Mouse (Mus musculus): ENCODE measurements around the gene Klhl31. TPM values are rescaled to one million over a fixed set of nuclear protein-coding genes. Genes with fewer than 3 reads are reported as not detected.

Gene Klhl31
- 3.3 and 4.3 TPM in 2 replicates for polyA plus RNA-seq (2016; fragmentation: Nextera tagmentation; extraction: Ambion mirVana)

- H3K9me3 ChIP-seq, result no peaks in the 10 kb centered on the region
- ATAC-seq (ENCODE audit: insufficient number of reproducible peaks, insufficient read depth, low FRiP score, low TSS enrichment, low read depth), result no peak
- H3K27me3 ChIP-seq, result no peaks in the 10 kb centered on the region
- no peaks in the 10 kb centered on the region for H3K36me3 ChIP-seq
- no peak within 1 kb of the TSS for H3K27ac ChIP-seq
- H3K4me2 ChIP-seq, result no peak within 1 kb of the TSS
- H3K4me1 ChIP-seq (replicated peaks), result no peaks in the 10 kb centered on the region; the same call in 1 of the 2 replicates
- H3K4me3 ChIP-seq (replicated peaks), result no peak within 1 kb of the TSS
- no peak within 1 kb of the TSS for H3K9ac ChIP-seq (replicated peaks)
- WGBS, result 37% methylated on average over 10 of the region's 10 CpGs
Observed at GRCm38 (mm10) chr9:77636450-77636951, at the start of gene Klhl31. Klhl31 (plus strand) TSS chr9:77636500.

- Histone ChIP-seq H3K9ac (replicated peaks) (no peak overlapping the region), H3K9me3 (no peaks in the 10 kb centered on the region), H3K27me3 (no peaks in the 10 kb centered on the region), H3K4me1 (replicated peaks) (no peaks in the 10 kb centered on the region), H3K4me2 (no peak overlapping the region), H3K36me3 (no peaks in the 10 kb centered on the region), H3K4me3 (replicated peaks) (no peak overlapping the region), H3K27ac (no peak overlapping the region)
- ATAC-seq (ENCODE audit: insufficient number of reproducible peaks, insufficient read depth, low FRiP score, low TSS enrichment, low read depth), result no peak
- WGBS, result 69% methylated on average over 6 of the region's 6 CpGs
Observed at GRCm38 (mm10) chr9:77586806-77587591, 49.3 kb upstream of the Klhl31 start.

- no peak overlapping the region for H3K27ac ChIP-seq
- 85% methylated on average over 7 of the region's 7 CpGs for WGBS
Observed at GRCm38 (mm10) chr9:77587616-77588015, 48.7 kb upstream of the Klhl31 start.

DNA sequence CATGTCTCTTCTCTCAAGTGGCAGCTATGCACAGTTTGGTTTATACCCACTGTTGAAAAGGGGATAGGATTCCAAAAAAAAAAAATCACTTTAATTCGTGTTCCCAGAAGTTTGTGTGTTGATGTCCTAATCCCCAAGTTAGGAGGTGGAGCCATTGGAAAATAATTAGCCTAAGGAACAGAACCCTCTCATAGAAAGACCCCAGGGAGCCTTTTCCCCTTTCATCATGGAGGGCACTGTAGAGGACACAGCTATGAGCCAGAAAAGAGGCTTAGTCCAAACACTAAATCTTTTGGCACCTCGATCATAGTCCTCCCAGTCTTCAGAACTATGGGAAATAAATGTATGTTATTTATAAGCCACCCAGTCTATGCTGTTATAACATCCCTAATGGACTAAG, 46.8 kb upstream of the Klhl31 start:
- 45% methylated on average over 2 of the region's 2 CpGs for WGBS
- Histone ChIP-seq H3K27me3 (no peaks in the 10 kb centered on the region), H3K9me3 (no peaks in the 10 kb centered on the region), H3K27ac (no peak overlapping the region), H3K4me3 (replicated peaks) (no peak overlapping the region), H3K9ac (replicated peaks) (no peak overlapping the region), H3K4me1 (replicated peaks) (no peaks in the 10 kb centered on the region), H3K4me2 (no peak overlapping the region), H3K36me3 (no peaks in the 10 kb centered on the region)
- ATAC-seq (ENCODE audit: insufficient number of reproducible peaks, insufficient read depth, low FRiP score, low TSS enrichment, low read depth), result no peak

More at GRCm38 (mm10) chr9:77587616-77588015, 48.7 kb upstream of the Klhl31 start:
- Histone ChIP-seq H3K9me3 (no peaks in the 10 kb centered on the region), H3K4me2 (no peak overlapping the region), H3K4me1 (replicated peaks) (no peaks in the 10 kb centered on the region), H3K4me3 (replicated peaks) (no peak overlapping the region), H3K36me3 (no peaks in the 10 kb centered on the region), H3K27me3 (no peaks in the 10 kb centered on the region), H3K9ac (replicated peaks) (no peak overlapping the region)
- no peak for ATAC-seq (ENCODE audit: insufficient number of reproducible peaks, insufficient read depth, low FRiP score, low TSS enrichment, low read depth)

DNA sequence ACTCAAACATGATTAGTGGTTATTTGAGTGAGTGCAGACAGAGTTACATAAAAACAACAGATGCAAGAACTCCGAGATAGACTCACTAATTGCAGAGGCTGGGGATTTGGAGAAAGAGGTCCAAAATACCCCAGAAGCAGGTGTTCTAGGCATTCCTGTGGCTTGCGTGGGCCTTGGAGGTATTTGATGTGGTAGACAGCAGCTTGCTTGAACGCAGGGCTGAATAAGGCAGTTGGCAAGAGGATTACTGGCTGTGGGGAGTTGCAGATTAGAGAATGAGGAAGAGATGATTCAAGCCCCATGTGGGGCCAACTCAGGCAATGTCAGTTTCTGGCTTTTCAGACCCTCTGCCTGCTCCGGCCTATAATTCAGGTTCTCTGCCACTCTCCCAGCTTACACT, 43.9 kb upstream of the Klhl31 start:
- H3K36me3 ChIP-seq, result no peaks in the 10 kb centered on the region
- H3K27me3 ChIP-seq, result no peaks in the 10 kb centered on the region
- H3K4me2 ChIP-seq, result no peak overlapping the region
- H3K4me3 ChIP-seq (replicated peaks), result no peak overlapping the region
- H3K9me3 ChIP-seq, result no peaks in the 10 kb centered on the region
- WGBS, result 61% methylated on average over 4 of the region's 4 CpGs
- no peaks in the 10 kb centered on the region for H3K4me1 ChIP-seq (replicated peaks)
- ATAC-seq (ENCODE audit: insufficient number of reproducible peaks, insufficient read depth, low FRiP score, low TSS enrichment, low read depth), result no peak
- no peak overlapping the region for H3K27ac ChIP-seq
- no peak overlapping the region for H3K9ac ChIP-seq (replicated peaks)

- 67% methylated on average over 12 of the region's 12 CpGs for WGBS
- Histone ChIP-seq H3K4me2 (no peak overlapping the region), H3K27me3 (no peaks in the 10 kb centered on the region), H3K27ac (no peak overlapping the region), H3K36me3 (no peaks in the 10 kb centered on the region), H3K9me3 (no peaks in the 10 kb centered on the region), H3K4me1 (replicated peaks) (no peaks in the 10 kb centered on the region), H3K9ac (replicated peaks) (no peak overlapping the region), H3K4me3 (replicated peaks) (no peak overlapping the region)
- ATAC-seq (ENCODE audit: insufficient number of reproducible peaks, insufficient read depth, low FRiP score, low TSS enrichment, low read depth), result no peak
Observed at GRCm38 (mm10) chr9:77595006-77595626, 41.2 kb upstream of the Klhl31 start.

DNA sequence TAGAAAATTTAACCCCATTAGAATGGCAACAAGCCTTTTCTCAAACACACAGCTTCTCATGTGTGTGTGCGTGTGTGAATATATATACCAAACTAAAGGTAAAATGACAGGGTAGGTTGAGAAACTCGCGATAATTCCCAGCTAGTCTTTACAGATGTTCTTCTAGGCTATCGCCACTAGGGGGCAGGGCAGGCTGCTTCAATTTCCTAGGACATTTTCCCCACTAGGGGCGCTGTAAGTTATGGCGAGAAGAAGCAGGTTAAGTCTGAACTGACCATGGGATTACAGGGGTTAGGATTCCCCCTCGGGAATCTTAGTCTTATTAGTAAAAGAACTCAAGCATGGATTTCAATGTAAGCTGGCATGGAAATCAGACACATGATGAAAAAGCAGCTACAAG, 39.9 kb upstream of the Klhl31 start:
- H3K9me3 ChIP-seq, result no peaks in the 10 kb centered on the region
- H3K9ac ChIP-seq (replicated peaks), result no peak overlapping the region
- no peaks in the 10 kb centered on the region for H3K4me1 ChIP-seq (replicated peaks)
- no peaks in the 10 kb centered on the region for H3K27me3 ChIP-seq
- H3K27ac ChIP-seq, result no peak overlapping the region
- no peak overlapping the region for H3K4me2 ChIP-seq
- no peak overlapping the region for H3K4me3 ChIP-seq (replicated peaks)
- 28% methylated on average over 7 of the region's 7 CpGs for WGBS
- H3K36me3 ChIP-seq, result no peaks in the 10 kb centered on the region
- ATAC-seq (ENCODE audit: insufficient number of reproducible peaks, insufficient read depth, low FRiP score, low TSS enrichment, low read depth), result no peak

DNA sequence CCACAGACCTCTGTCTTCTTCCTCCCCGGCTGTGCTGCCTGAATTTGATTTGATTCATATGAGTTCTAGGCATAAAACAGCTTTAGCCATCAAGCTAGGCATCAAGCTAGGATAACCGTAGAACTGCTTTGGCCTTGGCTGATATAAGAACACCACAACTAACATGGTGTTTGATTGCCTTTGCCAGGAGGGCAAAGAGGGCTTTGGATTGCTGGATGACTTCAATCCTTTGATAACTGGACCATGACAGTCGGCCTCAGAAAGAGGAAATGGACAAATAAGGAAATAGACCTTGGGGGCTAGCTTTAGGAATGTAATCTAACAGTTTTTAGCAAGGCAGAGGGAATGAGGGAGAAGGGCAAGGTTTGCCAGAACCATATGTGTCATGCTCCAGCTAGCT, 37.7 kb upstream of the Klhl31 start:
- no peak for ATAC-seq (ENCODE audit: insufficient number of reproducible peaks, insufficient read depth, low FRiP score, low TSS enrichment, low read depth)
- no peak overlapping the region for H3K9ac ChIP-seq (replicated peaks)
- H3K27me3 ChIP-seq, result no peaks in the 10 kb centered on the region
- H3K9me3 ChIP-seq, result no peaks in the 10 kb centered on the region
- no peaks in the 10 kb centered on the region for H3K36me3 ChIP-seq
- WGBS, result 64% methylated on average over 3 of the region's 3 CpGs
- H3K27ac ChIP-seq, result no peak overlapping the region
- no peaks in the 10 kb centered on the region for H3K4me1 ChIP-seq (replicated peaks)
- no peak overlapping the region for H3K4me2 ChIP-seq
- H3K4me3 ChIP-seq (replicated peaks), result no peak overlapping the region

DNA sequence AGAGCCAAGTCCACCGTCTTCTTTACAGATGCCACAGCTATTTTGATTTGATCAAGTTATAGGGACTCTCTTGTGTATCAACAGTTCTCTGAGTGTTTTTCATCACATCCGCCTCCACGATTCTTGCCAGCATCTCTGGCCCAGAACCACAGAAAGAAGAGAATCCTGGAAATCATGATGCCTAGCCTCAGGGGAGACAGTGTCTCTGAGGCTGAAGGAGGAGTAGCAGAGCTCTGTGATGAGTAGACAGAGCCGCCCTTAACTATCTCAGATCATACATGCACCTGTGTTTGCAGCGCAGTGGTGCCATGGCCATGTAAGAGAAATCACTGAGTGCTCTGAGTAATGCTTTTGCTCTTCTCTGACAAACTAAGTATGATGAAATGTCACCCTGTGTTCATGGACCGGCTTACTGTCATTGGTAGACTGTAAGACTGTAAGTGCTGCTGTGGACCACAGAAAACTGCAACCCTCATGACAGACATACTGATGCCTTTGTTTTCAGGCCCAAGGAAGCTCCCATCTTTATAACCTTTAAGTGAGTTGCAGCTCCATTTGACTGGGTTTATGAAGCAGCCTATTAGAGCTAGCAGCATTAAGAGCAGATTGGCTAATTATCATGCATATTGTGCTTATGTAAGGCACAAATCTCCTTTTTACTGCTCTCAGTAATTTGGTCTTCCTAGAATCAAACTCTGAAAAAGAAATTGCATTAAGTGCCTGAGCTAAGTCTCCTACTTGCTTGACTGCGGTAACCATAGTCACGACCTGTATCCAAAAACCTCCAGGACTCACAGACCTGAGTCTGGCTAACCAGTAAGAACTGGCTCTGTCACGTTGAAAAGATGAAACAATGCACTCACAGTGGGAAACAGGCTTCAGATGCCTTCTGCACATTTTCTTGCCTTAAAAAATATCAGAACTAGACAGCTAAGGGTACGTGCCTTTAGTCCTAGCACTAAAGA, 33.7 kb upstream of the Klhl31 start:
- no peak for ATAC-seq (ENCODE audit: insufficient number of reproducible peaks, insufficient read depth, low FRiP score, low TSS enrichment, low read depth)
- Histone ChIP-seq H3K4me2 (no peak overlapping the region), H3K27me3 (no peaks in the 10 kb centered on the region), H3K9me3 (no peaks in the 10 kb centered on the region), H3K4me1 (replicated peaks) (no peaks in the 10 kb centered on the region), H3K9ac (replicated peaks) (no peak overlapping the region), H3K4me3 (replicated peaks) (no peak overlapping the region), H3K36me3 (no peaks in the 10 kb centered on the region), H3K27ac (no peak overlapping the region)
- WGBS, result 87% methylated on average over 10 of the region's 10 CpGs

DNA sequence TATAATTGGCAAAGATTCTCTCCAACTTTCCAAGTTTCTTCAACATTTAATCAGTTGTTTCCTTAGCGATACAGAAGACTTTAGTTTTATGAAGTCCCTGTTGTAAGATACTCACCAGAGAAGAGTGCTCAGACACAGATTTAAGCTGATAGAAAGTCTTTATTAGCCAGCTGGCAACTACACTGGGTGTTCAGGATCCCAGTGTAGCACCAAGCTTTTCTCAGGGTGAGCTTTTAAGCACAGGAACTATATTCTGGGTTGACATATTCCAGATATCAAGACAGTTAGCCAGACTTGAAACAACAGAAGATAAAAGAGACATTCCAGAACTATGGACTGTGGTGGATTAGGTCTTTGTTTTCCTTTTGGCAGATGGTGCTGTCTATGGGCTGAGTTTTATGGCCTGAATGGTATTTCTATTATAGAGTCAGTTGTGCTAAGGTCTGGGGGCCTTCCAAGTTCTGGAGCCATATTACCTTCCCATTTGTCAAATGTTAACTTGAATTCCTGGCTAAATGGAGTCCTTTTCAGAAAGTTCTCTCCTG, 32.3 kb upstream of the Klhl31 start:
- Histone ChIP-seq H3K4me1 (replicated peaks) (no peaks in the 10 kb centered on the region), H3K36me3 (no peaks in the 10 kb centered on the region), H3K27me3 (no peaks in the 10 kb centered on the region), H3K27ac (no peak overlapping the region), H3K4me3 (replicated peaks) (no peak overlapping the region), H3K9me3 (no peaks in the 10 kb centered on the region), H3K4me2 (no peak overlapping the region), H3K9ac (replicated peaks) (no peak overlapping the region)
- 96% methylated on average over 1 of the region's 1 CpGs for WGBS
- ATAC-seq (ENCODE audit: insufficient number of reproducible peaks, insufficient read depth, low FRiP score, low TSS enrichment, low read depth), result no peak

DNA sequence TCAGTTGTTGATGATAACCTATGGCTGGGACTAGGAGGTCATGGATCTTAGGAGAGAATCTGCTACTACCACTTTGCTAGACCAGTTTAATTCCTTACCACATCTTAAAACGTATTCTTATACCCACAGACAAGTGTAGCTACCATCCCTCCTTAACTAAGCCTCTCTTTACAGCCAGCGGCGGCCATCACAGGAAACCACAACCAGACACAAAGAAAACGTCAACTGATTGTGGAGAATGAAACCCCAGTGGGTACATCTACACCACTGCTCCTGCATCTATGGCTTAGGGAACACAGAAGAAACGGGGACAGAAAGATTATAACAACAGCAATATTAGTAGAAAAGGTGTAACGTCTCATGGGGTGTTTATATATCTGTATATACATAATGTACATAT, 29.0 kb upstream of the Klhl31 start:
- H3K27ac ChIP-seq, result no peak overlapping the region
- no peak overlapping the region for H3K4me3 ChIP-seq (replicated peaks)
- no peak overlapping the region for H3K9ac ChIP-seq (replicated peaks)
- H3K4me1 ChIP-seq (replicated peaks), result no peaks in the 10 kb centered on the region
- no peaks in the 10 kb centered on the region for H3K36me3 ChIP-seq
- H3K4me2 ChIP-seq, result no peak overlapping the region
- no peak for ATAC-seq (ENCODE audit: insufficient number of reproducible peaks, insufficient read depth, low FRiP score, low TSS enrichment, low read depth)
- H3K9me3 ChIP-seq, result no peaks in the 10 kb centered on the region
- no peaks in the 10 kb centered on the region; the same call in 1 of the 2 replicates for H3K27me3 ChIP-seq
- 83% methylated on average over 6 of the region's 6 CpGs for WGBS

Measured in limb, embryonic 12.5 days (tissue).